Mouse (Mus musculus) intestine, postnatal 0 days (tissue): ENCODE results near the gene Mbnl1. TPM values are rescaled to one million over a fixed set of nuclear protein-coding genes. Genes with fewer than 3 reads are reported as not detected.

ENCODE experiments used
- ATAC-seq: fragments of 200-750 bp; cut with Nextera tagmentation; 2 replicates; pipeline ENCODE4 v1.8.0; 2017; ENCODE audit warnings: mild to moderate bottlenecking, moderate TSS enrichment, moderate library complexity
- H3K27ac ChIP-seq: fragments of 300-500 bp; sonication (generic); 2 replicates; pipeline ENCODE4 v1.5.1; 2014; ENCODE audit warnings: mild to moderate bottlenecking, low read depth, low read length, moderate library complexity
- H3K27me3 ChIP-seq: fragments of 300-500 bp; sonication (generic); replicated peaks from 2 replicates; pipeline ENCODE4 v1.6.1; 2014; ENCODE audit warnings: low read length, mixed read lengths; ENCODE audit not compliant: control insufficient read depth, insufficient read depth
- H3K36me3 ChIP-seq: fragments of 300-500 bp; sonication (generic); 2 replicates; pipeline ENCODE4 v1.6.1; 2014; ENCODE audit warnings: mild to moderate bottlenecking, moderate library complexity; ENCODE audit not compliant: control insufficient read depth, insufficient read depth
- H3K4me1 ChIP-seq: fragments of 300-500 bp; sonication (generic); replicated peaks from 2 replicates; pipeline ENCODE4 v1.6.1; 2014; ENCODE audit warnings: antibody characterized with exemption, low read length, mixed read lengths; ENCODE audit not compliant: control insufficient read depth, insufficient read depth
- H3K4me2 ChIP-seq: fragments of 300-500 bp; sonication (generic); replicated peaks from 2 replicates; pipeline ENCODE4 v1.6.1; 2014; ENCODE audit warnings: low read depth, mild to moderate bottlenecking, moderate library complexity
- H3K4me3 ChIP-seq: fragments of 300-500 bp; sonication (generic); 2 replicates; pipeline ENCODE4 v1.5.1; 2014; ENCODE audit warnings: low read depth, low read length
- H3K9ac ChIP-seq: fragments of 300-500 bp; sonication (generic); 2 replicates; pipeline ENCODE4 v1.6.1; 2014; ENCODE audit warnings: mild to moderate bottlenecking, low read depth, low read length
- H3K9me3 ChIP-seq: fragments of 300-500 bp; sonication (generic); 2 replicates; pipeline ENCODE4 v1.6.1; 2016; ENCODE audit warnings: mixed run types; ENCODE audit not compliant: control insufficient read depth
- CTCF ChIP-seq: sonication (generic); IDR thresholded peaks from 2 replicates; pipeline ENCODE4 v1.5.1; 2016; ENCODE audit warnings: low read depth, mild to moderate bottlenecking, control low read depth, antibody characterized with exemption, moderate library complexity
- WGBS: fragments of 180-500 bp; shearing (Covaris S2); extraction: QIAGEN DNeasy Blood & Tissue Kit; methylation state at CpG from one replicate; pipeline ENCODE4 v1.1.7; 2014; 5-methylcytosine and 5-hydroxymethylcytosine counted together
- polyA plus RNA-seq: library from polyadenylated mRNA; unstranded; fragments of >200 nt; fragmentation: Nextera tagmentation; extraction: Ambion mirVana; gene quantifications from 2 replicates; pipeline ENCODE4 v1.2.1, GENCODE M21; 2015

Gene Mbnl1
- polyA plus RNA-seq, 1 experiment from 2014 or later, result 55.5 TPM

DNA sequence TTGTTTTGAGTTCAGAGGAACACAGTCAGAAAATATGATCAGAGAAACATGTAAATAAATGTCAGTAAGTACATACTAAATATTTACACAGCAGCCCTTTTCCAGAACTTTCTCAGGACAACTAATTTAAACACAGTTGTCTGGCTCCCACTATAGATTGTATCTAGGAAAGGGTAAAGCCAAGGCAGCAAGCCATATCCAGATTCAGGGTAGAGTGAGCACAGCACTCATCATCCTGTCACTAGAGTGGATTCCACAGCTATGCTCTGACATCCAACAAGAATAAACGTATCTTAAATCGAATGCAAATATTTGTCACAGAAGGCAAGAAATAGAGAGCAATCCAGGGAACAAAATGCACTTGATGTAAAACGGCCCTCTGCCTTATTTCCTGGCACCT, 165.9 kb downstream of the Mbnl1 start:
- TF ChIP-seq CTCF, result no peak
- H3K4me2 ChIP-seq, result no peak overlapping the region
- H3K4me1 ChIP-seq, result peaks cover 4% of the 10 kb centered on the region; the same call in 1 of the 2 replicates
- H3K9ac ChIP-seq, result no peak overlapping the region
- no peaks in the 10 kb centered on the region for H3K36me3 ChIP-seq
- no peak for ATAC-seq
- no peaks in the 10 kb centered on the region for H3K9me3 ChIP-seq
- no peak overlapping the region for H3K27ac ChIP-seq
- WGBS, result 52% methylated on average over 3 of the region's 3 CpGs
- no peak overlapping the region for H3K4me3 ChIP-seq
- no peaks in the 10 kb centered on the region for H3K27me3 ChIP-seq

GRCm38 (mm10) chr3:60639135-60639534, 166.5 kb downstream of the Mbnl1 start:
- no peak overlapping the region for H3K4me3 ChIP-seq
- no peaks in the 10 kb centered on the region for H3K36me3 ChIP-seq
- no peak overlapping the region for H3K4me2 ChIP-seq
- no peaks in the 10 kb centered on the region for H3K27me3 ChIP-seq
- no peak for ATAC-seq
- H3K4me1 ChIP-seq, result peaks cover 4% of the 10 kb centered on the region; the same call in 1 of the 2 replicates
- no peak overlapping the region for H3K27ac ChIP-seq
- WGBS, result 53% methylated on average over 5 of the region's 5 CpGs
- no peak for TF ChIP-seq CTCF
- no peaks in the 10 kb centered on the region for H3K9me3 ChIP-seq
- no peak overlapping the region for H3K9ac ChIP-seq

- Histone ChIP-seq H3K27ac (no peak overlapping the region), H3K27me3 (no peaks in the 10 kb centered on the region), H3K4me1 (peaks cover 4% of the 10 kb centered on the region; the same call in 1 of the 2 replicates), H3K9ac (no peak overlapping the region), H3K4me3 (no peak overlapping the region), H3K36me3 (no peaks in the 10 kb centered on the region), H3K9me3 (no peaks in the 10 kb centered on the region), H3K4me2 (no peak overlapping the region)
- 74% methylated on average over 3 of the region's 3 CpGs for WGBS
- no peak for TF ChIP-seq CTCF
- ATAC-seq, result 0 out of 2 replicates have a peak, but pooled peaks have one; percentile 28
Observed at GRCm38 (mm10) chr3:60642227-60642626, 169.6 kb downstream of the Mbnl1 start.

- no peak overlapping the region for H3K27ac ChIP-seq
- no peak for ATAC-seq
- H3K9me3 ChIP-seq, result no peaks in the 10 kb centered on the region
- no peak overlapping the region for H3K4me2 ChIP-seq
- H3K4me1 ChIP-seq, result peaks cover 4% of the 10 kb centered on the region; the same call in 1 of the 2 replicates
- TF ChIP-seq CTCF, result no peak
- no peaks in the 10 kb centered on the region for H3K36me3 ChIP-seq
- no peak overlapping the region for H3K4me3 ChIP-seq
- no peaks in the 10 kb centered on the region for H3K27me3 ChIP-seq
- 87% methylated on average over 1 of the region's 1 CpGs for WGBS
- no peak overlapping the region for H3K9ac ChIP-seq
Observed at GRCm38 (mm10) chr3:60645531-60645930, 172.9 kb downstream of the Mbnl1 start.

DNA sequence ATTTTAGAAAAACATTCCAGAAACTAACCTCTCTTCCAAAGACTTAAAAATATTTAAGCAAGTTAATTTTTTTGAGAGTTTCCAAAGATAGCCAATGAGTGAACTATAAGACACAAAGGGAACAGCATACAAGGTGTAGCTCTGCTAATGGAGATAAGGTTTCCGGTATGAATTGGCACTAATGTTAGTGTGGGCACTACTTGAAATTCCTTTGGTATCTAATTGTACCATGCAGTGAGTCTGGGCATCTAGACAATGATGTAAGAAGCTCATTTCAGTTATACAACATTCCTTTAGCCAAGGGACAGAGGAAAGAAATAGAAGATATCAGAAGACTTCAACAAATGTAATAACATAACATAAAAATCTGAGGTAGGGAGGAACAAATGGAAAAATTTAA, 175.7 kb downstream of the Mbnl1 start:
- Histone ChIP-seq H3K27ac (no peak overlapping the region), H3K4me1 (no peaks in the 10 kb centered on the region), H3K9me3 (no peaks in the 10 kb centered on the region), H3K36me3 (no peaks in the 10 kb centered on the region), H3K27me3 (no peaks in the 10 kb centered on the region), H3K4me3 (no peak overlapping the region), H3K9ac (no peak overlapping the region), H3K4me2 (no peak overlapping the region)
- 92% methylated on average over 1 of the region's 1 CpGs for WGBS
- ATAC-seq, result no peak
- TF ChIP-seq CTCF, result no peak

DNA sequence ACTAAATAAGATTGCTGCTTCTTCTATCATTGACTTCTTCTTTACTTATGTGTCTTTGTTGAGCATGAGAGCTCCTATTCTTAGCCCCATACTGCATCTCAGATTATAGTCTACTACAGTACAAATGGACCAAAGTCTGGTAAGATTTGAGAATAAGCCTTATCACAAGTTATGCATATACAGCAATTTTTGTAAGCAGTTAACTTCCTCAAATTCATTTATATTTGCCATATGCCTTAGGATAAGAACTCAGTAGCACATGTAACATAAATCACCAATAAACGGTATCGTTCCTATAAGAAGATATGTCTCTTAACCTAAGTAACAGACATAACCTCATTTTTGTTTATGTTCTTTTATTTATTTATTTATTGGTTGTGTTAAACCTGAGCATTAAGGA, 188.1 kb downstream of the Mbnl1 start:
- TF ChIP-seq CTCF, result no peak
- Histone ChIP-seq H3K9ac (no peak overlapping the region), H3K9me3 (no peaks in the 10 kb centered on the region), H3K27ac (no peak overlapping the region), H3K4me3 (no peak overlapping the region), H3K4me1 (no peaks in the 10 kb centered on the region), H3K4me2 (no peak overlapping the region), H3K27me3 (no peaks in the 10 kb centered on the region), H3K36me3 (no peaks in the 10 kb centered on the region)
- no peak for ATAC-seq
- 95% methylated on average over 2 of the region's 2 CpGs for WGBS
